Mouse (Mus musculus) ES-Bruce4 (cell line): ENCODE data around the gene Ajap1. TPM values are rescaled to one million over a fixed set of nuclear protein-coding genes. Genes with fewer than 3 reads are reported as not detected.

Experiments used
- H3K27ac ChIP-seq: 2 replicates; pipeline ENCODE4 v1.5.1; 2012; ENCODE audit warnings: low read length, inconsistent platforms; ENCODE audit not compliant: insufficient read depth
- H3K27me3 ChIP-seq: 2 replicates; pipeline ENCODE4 v1.6.1; 2012; ENCODE audit warnings: mild to moderate bottlenecking, low read length, inconsistent platforms; ENCODE audit not compliant: control insufficient read depth, poor library complexity, insufficient read depth, severe bottlenecking
- H3K36me3 ChIP-seq: 2 replicates; pipeline ENCODE4 v1.6.1; 2012; ENCODE audit warnings: inconsistent platforms, mild to moderate bottlenecking, low read length, moderate library complexity; ENCODE audit not compliant: control insufficient read depth, poor library complexity, insufficient read depth, severe bottlenecking
- H3K4me1 ChIP-seq: one replicate; pipeline ENCODE4 v1.8.1; 2011; ENCODE audit warnings: low read length; ENCODE audit not compliant: control insufficient read depth, insufficient read depth
- H3K4me3 ChIP-seq: 2 replicates; pipeline ENCODE4 v1.5.1; 2011; ENCODE audit warnings: low read depth, mild to moderate bottlenecking, low read length
- H3K9ac ChIP-seq: 2 replicates; pipeline ENCODE4 v1.6.1; 2012; ENCODE audit warnings: low read depth, mild to moderate bottlenecking, inconsistent platforms; ENCODE audit not compliant: poor library complexity, severe bottlenecking
- H3K9me3 ChIP-seq: replicated peaks from 2 replicates; pipeline ENCODE4 v1.6.1; 2012; ENCODE audit warnings: mild to moderate bottlenecking, low read length, inconsistent platforms; ENCODE audit not compliant: control insufficient read depth, poor library complexity, insufficient read depth, severe bottlenecking
- CTCF ChIP-seq: IDR thresholded peaks from one replicate; pipeline ENCODE4 v1.8.1; 2011; ENCODE audit warnings: low read depth, low read length
- EP300 ChIP-seq: IDR thresholded peaks from 2 replicates; pipeline ENCODE4 v1.6.1; 2011; ENCODE audit warnings: low read depth, low read length; ENCODE audit not compliant: insufficient read depth
- POLR2A ChIP-seq: IDR thresholded peaks from one replicate; pipeline ENCODE4 v1.8.1; 2011; ENCODE audit warnings: low read length; ENCODE audit not compliant: insufficient read depth
- polyA plus RNA-seq: library from polyadenylated mRNA; stranded (reverse); fragments of >200 nt; gene quantifications from 2 replicates; pipeline ENCODE4 v1.2.4, GENCODE M21; 2011; ENCODE audit warnings: low read depth; ENCODE audit not compliant: missing spikeins, insufficient read depth, insufficient read length

Gene Ajap1
- polyA plus RNA-seq, 1 experiment = not detected

GRCm38 (mm10) chr4:153442522-153442921 lies 40.1 kb downstream of the Ajap1 start:
- Histone ChIP-seq H3K27ac (no peak overlapping the region), H3K4me1 (no peaks in the 10 kb centered on the region), H3K27me3 (no peaks in the 10 kb centered on the region), H3K36me3 (no peaks in the 10 kb centered on the region), H3K4me3 (no peak overlapping the region), H3K9me3 (no peaks in the 10 kb centered on the region), H3K9ac (no peak overlapping the region)
- no peak for TF ChIP-seq POLR2A
- no peak for TF ChIP-seq EP300
- TF ChIP-seq CTCF = no peak

- Histone ChIP-seq H3K36me3 (no peaks in the 10 kb centered on the region), H3K9ac (no peak overlapping the region), H3K27ac (no peak overlapping the region), H3K9me3 (no peaks in the 10 kb centered on the region), H3K4me1 (no peaks in the 10 kb centered on the region), H3K27me3 (no peaks in the 10 kb centered on the region), H3K4me3 (no peak overlapping the region)
- no peak for TF ChIP-seq CTCF
- no peak for TF ChIP-seq EP300
- no peak for TF ChIP-seq POLR2A
Observed at GRCm38 (mm10) chr4:153439868-153440267, 42.7 kb downstream of the Ajap1 start.

- H3K9ac ChIP-seq = no peak overlapping the region
- TF ChIP-seq EP300 (no peak), POLR2A (no peak), CTCF (no peak)
- H3K9me3 ChIP-seq = no peaks in the 10 kb centered on the region
- H3K27me3 ChIP-seq = no peaks in the 10 kb centered on the region
- H3K36me3 ChIP-seq = no peaks in the 10 kb centered on the region
- H3K4me1 ChIP-seq = no peaks in the 10 kb centered on the region
- no peak overlapping the region for H3K27ac ChIP-seq
- no peak overlapping the region for H3K4me3 ChIP-seq
Observed at GRCm38 (mm10) chr4:153439031-153439430, 43.6 kb downstream of the Ajap1 start.

GRCm38 (mm10) chr4:153437196-153437595 lies 45.4 kb downstream of the Ajap1 start:
- H3K4me3 ChIP-seq = no peak overlapping the region
- H3K9me3 ChIP-seq = no peaks in the 10 kb centered on the region
- no peaks in the 10 kb centered on the region for H3K4me1 ChIP-seq
- no peaks in the 10 kb centered on the region for H3K36me3 ChIP-seq
- no peak overlapping the region for H3K27ac ChIP-seq
- TF ChIP-seq EP300 (no peak), POLR2A (no peak), CTCF (no peak)
- H3K9ac ChIP-seq = no peak overlapping the region
- H3K27me3 ChIP-seq = no peaks in the 10 kb centered on the region

- Histone ChIP-seq H3K27me3 (no peaks in the 10 kb centered on the region), H3K36me3 (no peaks in the 10 kb centered on the region), H3K4me3 (no peak overlapping the region), H3K4me1 (no peaks in the 10 kb centered on the region), H3K27ac (no peak overlapping the region), H3K9me3 (no peaks in the 10 kb centered on the region), H3K9ac (no peak overlapping the region)
- no peak for TF ChIP-seq POLR2A
- no peak for TF ChIP-seq CTCF
- no peak for TF ChIP-seq EP300
Observed at GRCm38 (mm10) chr4:153435917-153436316, 46.7 kb downstream of the Ajap1 start.

- Histone ChIP-seq H3K9me3 (no peaks in the 10 kb centered on the region), H3K27me3 (no peaks in the 10 kb centered on the region), H3K36me3 (no peaks in the 10 kb centered on the region), H3K4me1 (no peaks in the 10 kb centered on the region), H3K9ac (no peak overlapping the region), H3K4me3 (no peak overlapping the region), H3K27ac (no peak overlapping the region)
- TF ChIP-seq EP300 (no peak), CTCF (no peak), POLR2A (no peak)
Observed at GRCm38 (mm10) chr4:153429971-153430370, 52.6 kb downstream of the Ajap1 start.
